Mouse (Mus musculus) heart, adult 2 months (tissue): Measurements from ENCODE around the gene Nup205. TPM values are rescaled to one million over a fixed set of nuclear protein-coding genes. Genes with fewer than 3 reads are reported as not detected.

Experiments
- DNase-seq, 2 experiments: peaks; one replicate each; pipeline ENCODE4 v3.0.0; 2021
- H3K27ac ChIP-seq: fragments of 200-600 bp; 2 replicates; pipeline ENCODE4 v1.8.1; 2022
- H3K27me3 ChIP-seq: fragments of 200-500 bp; 2 replicates; pipeline ENCODE4 v1.6.1; 2012; ENCODE audit warnings: mild to moderate bottlenecking, low read length, inconsistent platforms, mixed read lengths; ENCODE audit not compliant: control insufficient read depth, insufficient read depth
- H3K36me3 ChIP-seq: fragments of 200-500 bp; 2 replicates; pipeline ENCODE4 v1.6.1; 2012; ENCODE audit warnings: low read length, inconsistent platforms; ENCODE audit not compliant: control insufficient read depth, insufficient read depth
- H3K4me1 ChIP-seq: fragments of 200-500 bp; 2 replicates; pipeline ENCODE4 v1.6.1; 2011; ENCODE audit warnings: low read length; ENCODE audit not compliant: control insufficient read depth, insufficient read depth
- H3K4me3 ChIP-seq: fragments of 200-600 bp; 2 replicates; pipeline ENCODE4 v1.8.1; 2022
- H3K79me2 ChIP-seq: fragments of 200-500 bp; replicated peaks from 2 replicates; pipeline ENCODE4 v1.6.1; 2012; ENCODE audit warnings: mild to moderate bottlenecking, inconsistent platforms, low read length, moderate library complexity, mixed read lengths; ENCODE audit not compliant: control insufficient read depth, insufficient read depth
- H3K9ac ChIP-seq: fragments of 200-500 bp; 2 replicates; pipeline ENCODE4 v1.6.1; 2012; ENCODE audit warnings: low read depth, mild to moderate bottlenecking, control low read depth, inconsistent platforms, low read length, mixed read lengths
- CTCF ChIP-seq: fragments of 200-600 bp; IDR thresholded peaks from 2 replicates; pipeline ENCODE4 v1.8.1; 2022; ENCODE audit warnings: antibody characterized with exemption, mild to moderate bottlenecking, moderate library complexity
- EP300 ChIP-seq: fragments of 200-500 bp; IDR thresholded peaks from 2 replicates; pipeline ENCODE4 v1.6.1; 2011; ENCODE audit warnings: low read depth, low read length, control low read depth; ENCODE audit not compliant: insufficient read depth
- POLR2A ChIP-seq: fragments of 200-500 bp; IDR thresholded peaks from 2 replicates; pipeline ENCODE4 v1.6.1; 2011; ENCODE audit warnings: mild to moderate bottlenecking, low read depth, low read length, control low read depth; ENCODE audit not compliant: insufficient read depth
- WGBS: fragments of 180-500 bp; shearing (Covaris S2); methylation state at CpG from one replicate; pipeline ENCODE4 v1.1.7; 2018; 5-methylcytosine and 5-hydroxymethylcytosine counted together
- intact Hi-C: fragments of 180-260 bp; cut with DNase I; formaldehyde crosslinking; loops from one replicate; pipeline ENCODE4 v1.15.1; 2025
- polyA plus RNA-seq: library from polyadenylated mRNA; depleted of rRNA; stranded (reverse); fragments of >200 nt; gene quantifications from 2 replicates; pipeline ENCODE4 v1.2.3, GENCODE M21; 2012
- total RNA-seq, 2 experiments: library from RNA; stranded (reverse); gene quantifications; 2 replicates each; pipeline ENCODE4 v1.2.3; 2021

The Nup205 gene
- total and polyA plus RNA-seq, 3 experiments: 5.6 to 14.9 (median 12.4) TPM

DNA sequence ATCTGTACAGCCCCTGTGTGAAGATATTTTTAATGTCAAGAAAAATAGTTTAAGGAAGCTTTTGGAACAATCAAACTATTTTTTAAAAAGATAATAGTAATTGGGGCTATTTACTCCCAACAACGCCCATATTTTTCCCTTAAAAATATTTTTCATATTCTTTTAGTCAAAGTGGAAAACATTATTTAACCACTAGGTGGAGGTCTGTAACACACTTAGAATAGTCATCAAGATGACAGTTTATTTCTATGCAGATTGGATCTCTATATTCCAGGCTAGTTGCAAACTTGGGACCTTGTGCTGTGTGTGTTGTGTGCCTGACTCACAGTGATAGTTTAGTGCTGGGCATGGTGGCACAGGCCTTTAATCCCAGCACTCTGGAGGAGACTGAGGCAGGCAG, 52.2 kb downstream of the Nup205 start:
- DNase-seq: no peak
- Histone ChIP-seq H3K9ac (no peak overlapping the region), H3K27me3 (no peaks in the 10 kb centered on the region), H3K36me3 (peaks cover 3% of the 10 kb centered on the region), H3K79me2 (no peaks in the 10 kb centered on the region), H3K4me3 (no peak overlapping the region), H3K27ac (no peak overlapping the region), H3K4me1 (no peaks in the 10 kb centered on the region)
- TF ChIP-seq POLR2A (no peak), CTCF (peak; percentile 50)
- intact Hi-C loops: no loop called here
- WGBS: 85% methylated on average over 1 of the region's 1 CpGs

DNA sequence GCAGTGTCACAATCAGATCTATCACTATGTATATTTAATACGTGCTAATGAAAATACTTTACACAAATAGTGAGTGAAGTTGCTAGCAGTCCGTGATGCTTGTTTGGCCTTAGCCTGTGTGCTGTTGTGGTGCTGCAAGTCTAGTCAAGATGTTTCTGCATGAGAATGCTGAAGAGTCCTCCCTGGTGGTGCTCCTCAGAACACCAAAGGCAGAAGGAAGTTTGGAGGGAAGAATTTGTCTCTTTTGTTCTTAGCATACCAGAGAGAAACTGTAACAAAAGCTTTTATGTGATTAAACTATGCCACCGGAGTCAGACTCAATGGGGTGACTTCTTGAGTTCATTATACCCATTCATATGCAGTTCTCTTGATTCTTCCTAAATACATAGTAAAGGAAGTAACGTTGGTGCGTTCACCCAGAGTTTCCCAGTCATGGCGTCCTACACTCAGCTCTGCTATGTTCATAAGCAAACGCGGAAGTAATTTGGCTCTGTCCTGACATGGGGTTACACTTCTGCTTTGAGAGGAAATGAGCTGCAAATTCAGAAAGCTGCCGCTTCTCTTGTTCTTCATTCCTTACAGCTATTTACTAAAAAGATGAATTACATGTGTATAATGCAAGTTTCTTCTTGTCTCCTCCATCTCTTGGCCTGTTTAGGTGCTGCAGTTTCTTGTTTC, 59.0 kb downstream of the Nup205 start:
- DNase-seq: no peak
- intact Hi-C loops: no loop called here
- Histone ChIP-seq H3K4me3 (no peak overlapping the region), H3K79me2 (no peaks in the 10 kb centered on the region), H3K36me3 (no peaks in the 10 kb centered on the region), H3K4me1 (no peaks in the 10 kb centered on the region), H3K9ac (no peak overlapping the region), H3K27me3 (no peaks in the 10 kb centered on the region), H3K27ac (no peak overlapping the region)
- 88% methylated on average over 9 of the region's 9 CpGs for WGBS
- TF ChIP-seq POLR2A: no peak
- TF ChIP-seq EP300: no peak
- no peak for TF ChIP-seq CTCF

DNA sequence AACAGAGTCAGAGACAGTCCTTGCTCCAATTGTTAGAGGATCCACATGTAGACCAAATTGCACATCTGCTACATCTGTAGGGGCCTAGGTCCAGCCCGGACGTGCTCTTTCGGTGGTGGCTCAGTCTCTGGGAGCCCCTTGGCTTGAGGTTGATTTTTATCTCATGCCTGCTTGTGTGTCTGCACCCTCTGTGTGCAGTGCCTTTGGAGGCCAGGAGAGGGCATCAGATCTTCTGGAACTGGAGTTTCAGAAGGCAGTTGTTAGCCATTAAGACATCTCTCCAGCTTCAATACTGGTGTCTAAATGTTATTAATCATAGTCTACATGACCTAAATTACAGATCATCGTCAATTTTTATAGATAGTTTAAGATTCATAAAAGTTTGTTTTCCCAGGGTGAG, 66.0 kb downstream of the Nup205 start:
- H3K36me3 ChIP-seq: no peaks in the 10 kb centered on the region
- H3K4me1 ChIP-seq: no peaks in the 10 kb centered on the region
- H3K4me3 ChIP-seq: no peak overlapping the region
- H3K9ac ChIP-seq: no peak overlapping the region
- intact Hi-C loops: no loop called here
- H3K79me2 ChIP-seq: no peaks in the 10 kb centered on the region
- H3K27me3 ChIP-seq: no peaks in the 10 kb centered on the region
- H3K27ac ChIP-seq: no peak overlapping the region
- DNase-seq: no peak
- WGBS: 97% methylated on average over 4 of the region's 4 CpGs
- TF ChIP-seq CTCF (peak; percentile 28), POLR2A (no peak), EP300 (no peak)

DNA sequence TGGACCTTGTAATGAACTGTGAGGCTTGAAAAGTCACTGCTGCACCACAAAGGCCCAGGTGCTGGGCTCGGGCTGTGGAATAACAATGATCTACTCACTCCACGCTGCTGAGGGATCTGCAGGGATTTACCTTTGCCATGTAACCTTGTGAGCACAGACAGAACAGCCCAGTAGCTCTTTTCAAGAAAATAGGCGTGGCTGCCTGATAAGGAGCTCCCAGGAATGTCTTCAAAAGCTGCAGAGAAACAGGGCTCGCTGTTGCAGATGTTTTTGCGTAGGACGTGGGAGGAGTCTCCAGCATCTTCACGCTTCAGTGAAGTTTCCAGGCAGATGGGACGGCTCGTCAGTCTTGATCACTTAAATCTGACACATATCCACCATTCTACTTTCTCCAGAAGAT, 66.8 kb downstream of the Nup205 start:
- intact Hi-C loops: no loop called here
- Histone ChIP-seq H3K36me3 (no peaks in the 10 kb centered on the region), H3K4me1 (no peaks in the 10 kb centered on the region), H3K79me2 (no peaks in the 10 kb centered on the region), H3K27ac (no peak overlapping the region), H3K27me3 (no peaks in the 10 kb centered on the region), H3K9ac (no peak overlapping the region), H3K4me3 (no peak overlapping the region)
- no peak for DNase-seq
- no peak for TF ChIP-seq POLR2A
- TF ChIP-seq CTCF: no peak
- TF ChIP-seq EP300: no peak
- WGBS: 71% methylated on average over 9 of the region's 9 CpGs

DNA sequence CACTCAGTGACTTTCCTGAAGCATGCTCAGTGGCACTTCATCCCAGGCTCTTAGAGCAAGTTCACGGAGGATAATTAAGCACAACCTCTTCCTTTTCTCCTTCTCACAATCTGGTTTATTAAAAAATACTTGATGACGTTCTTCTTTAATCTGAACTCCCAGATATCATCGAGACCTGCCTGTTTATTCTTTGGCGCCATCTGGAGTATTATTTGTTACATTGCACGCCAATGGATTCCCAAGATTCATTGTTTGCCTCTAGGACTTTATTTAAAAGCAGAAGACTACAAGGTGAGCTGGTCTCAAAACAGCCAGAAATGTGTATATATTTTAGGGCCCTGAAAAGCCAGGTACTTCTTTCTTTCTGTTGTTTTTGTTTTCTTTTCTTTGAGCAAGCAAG, 67.9 kb downstream of the Nup205 start:
- 34% methylated on average over 5 of the region's 5 CpGs for WGBS

DNA sequence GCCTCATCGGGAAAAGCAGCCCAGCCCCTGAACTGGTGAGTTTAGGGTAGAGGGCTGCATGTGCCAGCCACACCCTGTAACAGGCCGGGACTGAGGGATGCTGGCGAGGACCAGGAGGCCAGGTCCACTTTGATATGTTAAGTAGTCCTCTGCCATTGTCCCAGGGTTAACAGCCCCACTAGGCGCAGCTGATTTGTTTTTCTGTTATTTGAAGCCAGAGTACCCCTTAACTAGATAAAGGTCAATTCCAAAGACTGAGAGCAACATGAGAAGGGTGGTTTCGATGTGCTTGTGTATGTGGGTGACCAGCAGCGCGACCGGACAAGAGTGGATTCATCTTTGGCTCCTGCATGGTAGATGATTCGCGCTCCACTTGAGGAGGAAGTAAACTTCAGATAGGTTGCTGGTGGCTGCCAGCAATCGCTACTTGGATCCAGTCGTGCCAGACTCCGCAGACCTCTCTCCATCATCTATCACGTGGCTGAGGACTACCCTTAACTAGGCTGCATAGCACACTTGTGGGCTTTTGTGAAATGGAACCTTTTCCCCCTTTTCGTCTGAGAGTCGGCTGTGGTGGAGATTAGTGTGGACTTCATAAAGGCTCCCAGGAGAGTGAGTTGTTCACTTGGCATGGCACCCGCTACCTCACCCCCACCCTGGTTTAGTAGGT, 74.7 kb downstream of the Nup205 start:
- TF ChIP-seq POLR2A: no peak
- TF ChIP-seq CTCF: no peak
- no peak for TF ChIP-seq EP300
- H3K36me3 ChIP-seq: peaks cover 12% of the 10 kb centered on the region
- 60% methylated on average over 17 of the region's 17 CpGs for WGBS
- peak overlapping the region; percentile 92; the same call in 1 of the 2 replicates for H3K4me3 ChIP-seq
- H3K9ac ChIP-seq: peak overlapping the region; percentile 25
- no peaks in the 10 kb centered on the region for H3K27me3 ChIP-seq
- peak overlapping the region; percentile 16; the same call in 1 of the 2 replicates for H3K27ac ChIP-seq
- intact Hi-C loops: loop anchor here (1.0 to 5.0 kb wide), 4 partner anchors 45 to 1140 kb away; no protein-coding TSS in a partner anchor
- peaks cover 15% of the 10 kb centered on the region for H3K4me1 ChIP-seq
- H3K79me2 ChIP-seq: peaks cover 2% of the 10 kb centered on the region; the same call in 1 of the 2 replicates
- no peak for DNase-seq

More for the DNA sequence above, 67.9 kb downstream of the Nup205 start:
- intact Hi-C loops: no loop called here
- H3K36me3 ChIP-seq: no peaks in the 10 kb centered on the region
- no peak overlapping the region for H3K4me3 ChIP-seq
- no peaks in the 10 kb centered on the region for H3K27me3 ChIP-seq
- no peaks in the 10 kb centered on the region for H3K79me2 ChIP-seq
- no peak for DNase-seq
- no peak overlapping the region for H3K27ac ChIP-seq
- no peaks in the 10 kb centered on the region for H3K4me1 ChIP-seq
- TF ChIP-seq CTCF (peak; percentile 74), EP300 (no peak)
- no peak overlapping the region for H3K9ac ChIP-seq
